Mouse (Mus musculus) granulocyte monocyte progenitor cell, adult 5-6 weeks (primary cell): ENCODE measurements around the gene Agbl3. TPM values are rescaled to one million over a fixed set of nuclear protein-coding genes. Genes with fewer than 3 reads are reported as not detected.

Experiments used
- ATAC-seq: replicated peaks from 2 replicates; pipeline ENCODE4 v1.8.0; 2016; ENCODE audit warnings: mild to moderate bottlenecking, moderate TSS enrichment, inconsistent platforms; ENCODE audit not compliant: poor library complexity, severe bottlenecking
- total RNA-seq, 2 experiments: library from RNA; stranded (forward) in 1 of 2; stranded (reverse) in 1 of 2; fragments of 200-712, 200-1000 nt in 1 of 2; fragments of >200 nt in 1 of 2; fragmentation: Nextera tagmentation in 1 of 2; gene quantifications; 2 replicates each; pipeline ENCODE4 v1.2.3; 2014 to 2017

Agbl3 gene
- total RNA-seq (2014; fragmentation: Nextera tagmentation), result 3.3 and 3.7 TPM in 2 replicates
- 4.9 and 5.2 TPM in 2 replicates for total RNA-seq (2017)

- ATAC-seq, result peak; percentile 81
These were observed at the start of gene Agbl3 for GRCm38 (mm10) chr6:34780231-34780942. TSS of gene Agbl3 (plus strand) at chr6:34780432.

GRCm38 (mm10) chr6:34731007-34731406, 49.2 kb upstream of the Agbl3 start:
- ATAC-seq, result no peak

DNA sequence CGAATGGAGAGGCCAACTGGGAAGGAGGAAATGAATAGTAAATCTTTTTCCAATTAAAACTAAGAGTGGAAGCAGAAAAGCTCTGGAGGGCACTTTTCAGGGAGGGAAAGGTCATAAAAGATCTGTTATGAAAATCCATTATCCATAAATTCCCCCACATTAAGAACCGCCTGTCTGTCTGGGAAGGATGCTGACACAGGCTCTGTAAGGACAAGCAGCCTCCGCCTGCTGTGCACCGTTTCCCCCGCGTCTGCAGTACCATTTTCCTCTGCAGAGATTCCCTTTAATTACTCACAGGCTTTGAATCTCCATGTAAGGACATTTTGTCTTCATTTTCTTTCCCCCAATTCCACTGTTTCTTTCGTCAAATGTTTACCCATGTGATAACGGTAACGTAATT, 48.7 kb upstream of the Agbl3 start:
- ATAC-seq, result no peak

DNA sequence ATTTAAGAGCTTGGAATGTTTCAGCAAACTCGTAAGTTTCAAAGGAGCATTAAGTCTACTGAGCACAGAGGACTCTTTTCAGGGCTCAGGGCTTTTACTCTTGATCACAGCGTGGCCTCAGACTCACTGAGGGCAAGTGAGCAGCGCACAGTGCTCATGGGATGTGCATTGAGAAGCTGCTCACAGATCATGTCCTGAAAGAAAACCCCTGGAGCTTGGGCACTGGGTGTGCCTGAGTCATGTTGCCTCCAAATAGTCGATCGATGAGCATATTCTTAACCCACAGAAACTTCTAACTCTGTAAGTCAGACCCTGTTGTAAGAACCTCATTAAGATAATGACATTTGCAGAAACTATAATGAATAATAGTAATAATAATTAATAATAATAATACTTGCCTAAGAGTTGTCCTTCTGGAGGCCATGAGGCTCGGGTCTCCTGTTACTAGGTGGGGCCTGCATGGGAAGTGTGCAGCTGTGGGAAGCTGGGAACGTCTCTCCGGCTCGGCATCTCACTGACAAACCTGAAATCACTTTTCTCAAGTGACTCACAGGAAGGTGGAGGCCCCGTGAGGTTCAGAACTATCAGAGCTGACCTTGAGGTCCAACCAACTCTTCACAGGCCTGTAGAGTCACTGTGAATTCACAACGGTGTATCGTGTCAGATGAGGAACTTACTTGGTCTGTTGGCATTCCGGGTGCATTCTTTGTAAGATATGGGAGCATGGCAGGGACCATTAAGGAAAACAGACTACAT, 45.1 kb upstream of the Agbl3 start:
- no peak for ATAC-seq

DNA sequence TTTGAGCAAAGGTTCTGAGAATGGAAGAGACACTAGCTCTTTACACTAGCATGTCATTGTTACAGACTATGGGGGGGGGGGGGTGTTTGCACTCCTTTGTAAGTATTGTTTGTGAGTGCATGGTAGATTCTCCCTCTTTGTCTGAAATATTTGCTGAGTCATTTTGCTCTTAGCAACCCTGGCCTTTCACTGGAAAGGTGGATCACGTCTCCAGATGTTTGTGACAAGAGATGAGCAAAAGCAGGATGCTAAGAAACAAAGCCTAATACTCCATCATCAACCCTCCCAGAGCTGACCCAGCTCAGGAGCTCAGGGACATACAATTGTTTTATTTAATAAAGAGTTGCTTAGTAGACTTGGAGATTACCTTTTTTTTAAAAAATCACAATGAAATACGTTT, 43.3 kb upstream of the Agbl3 start:
- ATAC-seq, result no peak

GRCm38 (mm10) chr6:34743946-34744345, 36.3 kb upstream of the Agbl3 start:
- no peak for ATAC-seq

DNA sequence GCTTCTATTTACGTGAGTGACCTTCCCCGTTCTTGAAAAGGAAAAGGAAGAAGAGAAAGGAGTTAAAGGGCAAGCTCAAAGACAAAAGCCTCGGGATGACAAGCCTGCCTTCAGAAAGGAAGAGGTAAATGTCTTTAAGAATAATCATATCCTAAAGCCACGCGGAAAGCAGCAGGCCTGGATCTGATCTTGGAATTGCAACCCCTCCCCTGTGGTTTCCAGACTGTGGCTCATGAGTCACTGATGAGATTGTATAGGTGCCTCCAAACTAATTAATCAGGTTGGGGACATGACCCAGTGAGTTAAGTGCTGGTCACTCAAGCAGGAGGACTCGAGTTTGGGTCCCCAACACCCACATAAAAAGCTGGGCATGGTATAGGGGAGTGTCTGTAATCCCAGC, 32.4 kb upstream of the Agbl3 start:
- ATAC-seq, result no peak

- no peak for ATAC-seq
These were observed 31.7 kb upstream of the Agbl3 start for GRCm38 (mm10) chr6:34748566-34748965.

- ATAC-seq, result no peak
These were observed 30.7 kb upstream of the Agbl3 start for GRCm38 (mm10) chr6:34749526-34749925.

GRCm38 (mm10) chr6:34750487-34751120, 29.6 kb upstream of the Agbl3 start:
- ATAC-seq, result no peak

DNA sequence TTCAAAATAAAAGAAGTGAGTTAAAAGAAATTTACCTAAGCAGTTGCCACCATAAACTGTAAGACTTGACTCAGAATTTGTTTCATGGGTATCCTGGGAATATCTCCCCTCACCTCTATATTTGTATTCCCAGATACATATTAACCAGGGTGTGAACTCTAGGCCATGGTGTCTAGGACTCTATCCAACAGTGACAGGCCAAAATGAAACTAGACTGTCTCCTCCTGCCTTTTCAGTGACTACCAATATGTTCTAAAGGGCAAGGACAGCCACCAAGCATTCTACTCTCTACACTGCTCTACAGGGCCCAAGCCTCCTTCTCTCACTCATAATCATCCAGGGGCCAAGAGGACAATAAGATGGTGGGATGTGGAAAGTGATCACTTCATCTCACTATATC, 28.6 kb upstream of the Agbl3 start:
- no peak for ATAC-seq

DNA sequence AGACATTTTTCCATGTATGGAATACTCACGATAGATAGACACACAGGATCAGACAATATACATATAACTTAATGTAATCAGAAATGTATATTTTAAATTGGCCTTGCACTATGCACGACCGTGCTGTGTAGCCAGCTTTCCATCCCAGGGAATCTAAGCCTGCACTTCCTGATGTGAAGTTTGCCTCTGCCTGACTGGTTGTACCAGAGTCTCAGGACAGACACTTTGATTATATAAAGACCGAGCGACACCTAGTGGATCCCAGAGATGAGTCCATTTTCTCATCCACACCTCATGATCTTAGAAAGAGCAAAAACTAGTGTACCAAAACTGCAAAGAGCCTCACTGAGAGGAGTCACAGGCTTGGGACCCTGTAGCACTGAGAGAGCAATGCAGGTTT, 25.8 kb upstream of the Agbl3 start:
- ATAC-seq, result peak; percentile 61; the same call in 1 of the 2 replicates

DNA sequence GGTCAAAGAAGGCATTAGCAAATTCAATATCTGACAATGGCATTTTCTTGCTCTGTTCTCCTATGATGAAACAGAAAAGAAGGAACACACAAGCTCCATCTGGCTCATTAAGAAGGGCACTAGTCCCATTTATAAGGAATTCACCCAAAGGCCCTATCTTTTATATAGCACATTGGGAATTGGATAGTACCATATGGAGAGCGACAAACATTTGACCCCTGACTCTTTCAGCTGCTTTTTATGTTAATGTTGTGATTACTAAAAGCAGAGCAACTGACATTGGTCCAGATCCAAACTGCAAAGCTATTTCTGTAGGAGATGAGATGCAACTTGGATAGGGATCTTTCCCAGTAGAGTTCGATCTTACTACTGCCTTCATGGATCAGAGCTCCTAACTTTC, 21.9 kb upstream of the Agbl3 start:
- no peak for ATAC-seq

DNA sequence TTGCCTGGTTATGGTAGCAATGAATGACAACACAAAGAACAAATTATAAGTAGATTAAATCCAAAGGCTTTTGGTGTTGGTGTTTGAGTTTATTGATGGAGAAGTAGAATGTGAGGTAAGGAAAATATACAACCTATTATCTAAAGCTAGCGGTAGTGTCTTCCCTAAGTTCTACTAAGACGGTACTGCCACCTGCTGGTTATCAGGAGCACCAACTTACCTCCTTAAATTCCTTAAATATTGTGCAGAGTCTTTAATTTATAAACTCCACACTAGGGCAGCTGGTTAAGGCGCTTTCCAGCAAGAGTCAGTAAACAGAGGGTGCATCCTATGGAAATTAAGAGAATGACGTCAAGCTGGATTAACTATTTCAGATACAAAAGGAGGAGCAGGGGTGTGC, 20.2 kb upstream of the Agbl3 start:
- peak; percentile 69 for ATAC-seq

DNA sequence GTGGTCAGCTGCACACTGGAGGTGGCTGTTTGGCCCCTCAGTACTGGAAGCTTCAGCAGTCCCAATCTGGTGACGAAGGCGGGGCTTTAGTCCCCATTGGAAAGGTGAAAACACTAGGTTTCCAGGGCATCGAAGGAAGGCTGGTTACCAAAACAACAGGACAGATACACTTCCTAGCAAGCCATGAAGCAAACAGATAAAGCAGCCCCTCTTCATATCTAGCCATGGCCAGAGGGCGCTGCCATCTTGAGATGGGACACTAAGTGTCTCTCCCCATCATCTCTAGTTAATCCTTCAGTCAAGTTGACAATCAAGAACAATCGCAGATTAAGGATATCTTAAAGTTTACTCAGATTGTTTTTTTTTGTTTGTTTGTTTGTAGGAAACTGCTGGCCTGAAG, 14.5 kb upstream of the Agbl3 start:
- ATAC-seq, result no peak

- ATAC-seq, result no peak
These were observed 10.2 kb upstream of the Agbl3 start for GRCm38 (mm10) chr6:34769984-34770383.

- no peak for ATAC-seq
These were observed 9.7 kb upstream of the Agbl3 start for GRCm38 (mm10) chr6:34770491-34770890.

DNA sequence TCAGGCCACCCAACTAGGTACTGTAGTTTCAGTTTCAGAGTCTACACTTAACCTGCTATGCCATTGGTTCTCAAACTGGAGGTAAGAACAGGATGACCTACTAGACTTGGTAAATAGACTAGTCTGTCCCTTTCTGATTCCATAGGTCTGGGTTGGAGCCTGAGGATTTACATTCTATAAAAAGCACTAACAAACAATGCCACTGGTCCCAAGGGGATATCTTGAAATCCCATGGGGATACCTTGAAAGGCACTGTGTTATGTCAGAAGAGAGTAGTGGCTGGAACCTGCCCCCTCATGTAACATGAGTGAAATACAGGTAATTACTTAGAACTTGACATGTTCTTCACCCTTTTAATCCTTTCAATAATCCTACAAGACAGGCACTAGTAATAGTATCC, 3.8 kb upstream of the Agbl3 start:
- ATAC-seq, result no peak

- no peak for ATAC-seq
These were observed 3.1 kb upstream of the Agbl3 start for GRCm38 (mm10) chr6:34777094-34777493.

DNA sequence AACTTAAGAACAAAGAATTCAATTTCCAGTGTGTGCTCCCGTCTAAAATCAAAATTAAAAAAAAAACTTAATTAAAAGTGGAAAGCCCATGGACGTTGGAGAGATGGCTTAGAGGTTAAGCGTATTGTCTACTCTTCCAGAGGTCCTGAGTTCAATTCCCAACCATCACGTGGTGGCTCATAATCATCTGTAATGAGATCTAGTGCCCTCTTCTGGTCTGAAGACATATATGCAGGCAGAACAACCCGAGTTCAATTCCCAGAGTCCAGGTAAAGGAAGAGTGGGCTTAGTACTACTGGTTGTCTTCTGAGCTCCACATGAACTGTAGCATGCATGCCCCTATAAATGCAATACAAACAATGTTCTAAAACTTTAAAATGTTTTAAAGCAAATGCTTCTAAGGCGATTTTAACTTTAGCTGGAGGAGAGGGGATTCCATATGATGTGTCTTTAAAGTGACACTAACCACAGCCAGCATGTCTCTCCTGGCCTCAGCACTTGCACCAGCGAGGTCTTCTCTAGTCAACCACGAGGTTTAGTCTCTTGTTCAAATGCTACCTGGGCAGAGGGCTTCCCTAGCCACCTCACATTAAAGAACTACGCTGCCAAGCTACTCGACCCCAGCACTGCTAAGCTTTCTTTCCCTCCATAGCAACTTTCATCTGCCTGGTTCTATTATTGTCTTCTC, 2.1 kb upstream of the Agbl3 start:
- no peak for ATAC-seq

DNA sequence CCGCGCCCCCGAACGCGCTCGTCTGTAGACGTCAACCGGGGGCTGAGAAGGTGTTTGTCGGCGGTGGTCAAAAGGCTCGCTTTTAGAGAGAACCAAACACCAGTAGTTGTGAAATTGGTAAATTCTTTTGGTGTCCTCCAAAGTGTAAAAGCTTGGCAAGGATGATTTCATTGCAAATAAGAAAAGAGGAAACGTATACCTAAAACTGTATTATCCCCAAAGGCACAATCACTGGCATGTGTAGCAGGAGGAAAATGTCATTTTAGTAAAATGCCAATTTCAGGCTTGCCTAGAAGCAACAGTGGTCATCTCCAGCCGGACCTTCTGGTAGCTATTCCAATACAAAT, 684 bp downstream of the Agbl3 start:
- ATAC-seq, result no peak
